Mouse (Mus musculus) embryonic facial prominence, embryonic 13.5 days (tissue): ENCODE data around the gene Shisa6. TPM values are rescaled to one million over a fixed set of nuclear protein-coding genes. Genes with fewer than 3 reads are reported as not detected.
"Not testable (repeated sequence)": the region's sequence is repeated elsewhere in the genome, so short reads cannot be mapped to it uniquely, and the experiment has no call there.

ENCODE experiments used
- ATAC-seq: fragments of 200-750 bp; cut with Nextera tagmentation; 2 replicates; pipeline ENCODE4 v1.8.0; 2017; ENCODE audit warnings: low read depth; ENCODE audit not compliant: insufficient number of reproducible peaks, insufficient read depth, low FRiP score, low TSS enrichment
- H3K27ac ChIP-seq: fragments of 300-500 bp; sonication (generic); 2 replicates; pipeline ENCODE4 v1.5.1; 2015; ENCODE audit warnings: moderate library complexity, mild to moderate bottlenecking, inconsistent platforms
- H3K27me3 ChIP-seq: fragments of 300-500 bp; sonication (generic); 2 replicates; pipeline ENCODE4 v1.6.1; 2015; ENCODE audit warnings: mild to moderate bottlenecking, inconsistent platforms
- H3K36me3 ChIP-seq: fragments of 300-500 bp; sonication (generic); 2 replicates; pipeline ENCODE4 v1.6.1; 2015; ENCODE audit warnings: mild to moderate bottlenecking, inconsistent platforms
- H3K4me1 ChIP-seq: fragments of 300-500 bp; sonication (generic); 2 replicates; pipeline ENCODE4 v1.6.1; 2015; ENCODE audit warnings: inconsistent platforms
- H3K4me2 ChIP-seq: fragments of 300-500 bp; sonication (generic); 2 replicates; pipeline ENCODE4 v1.6.1; 2015; ENCODE audit warnings: moderate library complexity, mild to moderate bottlenecking, inconsistent platforms
- H3K4me3 ChIP-seq: fragments of 300-500 bp; sonication (generic); 2 replicates; pipeline ENCODE4 v1.5.1; 2015; ENCODE audit warnings: mild to moderate bottlenecking, inconsistent platforms
- H3K9ac ChIP-seq: fragments of 300-500 bp; sonication (generic); 2 replicates; pipeline ENCODE4 v1.6.1; 2015; ENCODE audit warnings: mild to moderate bottlenecking, inconsistent platforms
- H3K9me3 ChIP-seq: fragments of 300-500 bp; sonication (generic); 2 replicates; pipeline ENCODE4 v1.6.1; 2016; ENCODE audit warnings: inconsistent platforms
- WGBS: fragments of 180-500 bp; shearing (Covaris S2); methylation state at CpG from one replicate; pipeline ENCODE4 v1.1.7; 2015; ENCODE audit warnings: mixed read lengths; 5-methylcytosine and 5-hydroxymethylcytosine counted together
- polyA plus RNA-seq: library from polyadenylated mRNA; unstranded; fragments of >200 nt; fragmentation: Nextera tagmentation; extraction: Ambion mirVana; gene quantifications from 2 replicates; pipeline ENCODE4 v1.2.1, GENCODE M21; 2015

Shisa6 gene
- polyA plus RNA-seq, 1 experiment from 2014 or later, result 0.06 TPM

DNA sequence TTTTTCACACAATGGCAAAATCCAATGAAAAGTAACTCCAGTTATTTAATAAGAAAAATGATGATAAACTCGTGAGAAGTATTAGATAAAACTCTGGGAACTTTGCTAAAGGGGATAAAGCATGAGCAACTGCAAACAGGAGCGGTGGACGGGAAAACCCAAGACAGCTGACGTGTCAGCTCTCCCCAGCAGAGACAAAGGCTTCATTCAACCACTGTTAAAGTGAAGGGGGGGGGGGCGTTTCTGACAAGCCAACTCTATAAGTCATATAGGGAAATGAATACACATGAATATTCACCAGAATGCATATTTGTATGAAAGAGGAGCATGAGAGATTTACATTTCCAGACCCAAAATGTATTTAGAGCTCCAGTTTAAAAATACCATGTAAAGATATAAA, 83.1 kb downstream of the Shisa6 start:
- Histone ChIP-seq H3K4me3 (no peak overlapping the region), H3K4me1 (no peaks in the 10 kb centered on the region), H3K36me3 (no peaks in the 10 kb centered on the region), H3K27ac (no peak overlapping the region), H3K4me2 (no peak overlapping the region), H3K9ac (no peak overlapping the region), H3K27me3 (0 out of 2 replicates have a peak, but pooled peaks cover 2% of the 10 kb centered on the region), H3K9me3 (no peaks in the 10 kb centered on the region)
- ATAC-seq, result no peak
- WGBS, result 10% methylated on average over 5 of the region's 5 CpGs

DNA sequence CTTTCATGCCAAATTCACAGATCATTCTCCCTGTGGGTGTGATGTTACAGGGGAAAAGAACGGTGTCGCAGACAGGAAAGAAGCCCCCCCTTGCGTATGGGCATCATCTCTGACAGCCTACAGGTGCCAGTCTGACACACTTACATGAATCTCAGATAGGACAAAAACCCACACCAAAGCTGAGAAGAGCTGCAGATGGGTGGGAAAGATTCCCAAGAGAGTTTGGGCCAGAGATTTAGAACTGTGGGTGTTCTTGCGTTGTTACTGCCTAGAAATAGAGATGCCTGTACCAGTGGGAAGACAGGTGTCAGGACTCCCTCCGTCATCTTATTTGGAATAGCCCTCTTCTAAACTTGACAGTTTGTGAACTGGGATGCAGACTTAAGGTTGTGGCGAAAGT, 99.6 kb downstream of the Shisa6 start:
- H3K4me1 ChIP-seq, result no peaks in the 10 kb centered on the region
- H3K27me3 ChIP-seq, result no peaks in the 10 kb centered on the region
- 90% methylated on average over 6 of the region's 6 CpGs for WGBS
- no peaks in the 10 kb centered on the region for H3K9me3 ChIP-seq
- H3K4me2 ChIP-seq, result no peak overlapping the region
- no peak overlapping the region for H3K27ac ChIP-seq
- ATAC-seq, result no peak
- no peak overlapping the region for H3K4me3 ChIP-seq
- H3K9ac ChIP-seq, result no peak overlapping the region
- H3K36me3 ChIP-seq, result no peaks in the 10 kb centered on the region

DNA sequence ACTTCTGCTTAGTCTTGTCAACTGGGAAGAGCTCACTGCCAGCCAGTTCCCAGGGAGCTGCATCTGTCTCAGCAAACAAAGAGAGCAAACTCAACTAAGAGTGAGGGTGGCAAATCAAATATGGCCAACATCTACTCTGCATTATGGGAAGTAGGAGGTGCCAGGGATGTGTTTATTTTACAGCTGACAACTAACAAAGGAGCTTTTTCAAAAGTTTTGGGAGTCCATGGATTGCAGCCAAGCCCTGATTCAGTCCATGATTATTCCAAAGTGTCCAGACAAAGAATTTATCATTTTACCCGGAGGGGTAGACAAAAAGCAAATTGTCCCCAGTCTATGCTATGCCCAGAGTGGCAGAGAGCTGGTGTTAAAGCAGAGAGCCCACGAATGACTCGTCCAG, 107.5 kb downstream of the Shisa6 start:
- H3K4me2 ChIP-seq, result no peak overlapping the region
- H3K9me3 ChIP-seq, result no peaks in the 10 kb centered on the region
- H3K4me3 ChIP-seq, result no peak overlapping the region
- 65% methylated on average over 3 of the region's 3 CpGs for WGBS
- H3K4me1 ChIP-seq, result no peaks in the 10 kb centered on the region
- no peaks in the 10 kb centered on the region for H3K27me3 ChIP-seq
- no peak overlapping the region for H3K9ac ChIP-seq
- no peak for ATAC-seq
- no peaks in the 10 kb centered on the region for H3K36me3 ChIP-seq
- no peak overlapping the region for H3K27ac ChIP-seq

DNA sequence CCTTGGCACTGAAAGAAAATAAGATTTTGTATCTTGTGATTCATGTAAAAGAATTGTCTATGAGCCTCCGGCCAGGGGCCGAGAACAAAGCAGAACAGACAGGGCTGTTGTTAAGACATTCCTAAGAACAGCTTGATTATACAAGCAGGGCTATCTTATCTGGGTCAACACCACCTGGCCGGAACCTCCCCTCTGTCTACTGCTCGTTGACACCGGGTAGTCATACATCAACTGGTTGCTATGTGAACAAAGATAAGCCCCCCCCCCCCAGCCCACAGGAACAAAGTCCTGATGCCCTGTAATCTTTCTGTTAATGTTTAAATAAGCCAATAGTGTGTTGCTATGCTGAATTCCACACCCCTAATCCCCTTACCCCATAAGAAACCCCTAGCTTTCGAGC, 117.0 kb downstream of the Shisa6 start:
- not testable (repeated sequence) for H3K9ac ChIP-seq, H3K4me1 ChIP-seq, H3K27me3 ChIP-seq, H3K4me2 ChIP-seq, ATAC-seq, H3K9me3 ChIP-seq, H3K4me3 ChIP-seq, H3K36me3 ChIP-seq, H3K27ac ChIP-seq
- WGBS, result 86% methylated on average over 6 of the region's 6 CpGs

DNA sequence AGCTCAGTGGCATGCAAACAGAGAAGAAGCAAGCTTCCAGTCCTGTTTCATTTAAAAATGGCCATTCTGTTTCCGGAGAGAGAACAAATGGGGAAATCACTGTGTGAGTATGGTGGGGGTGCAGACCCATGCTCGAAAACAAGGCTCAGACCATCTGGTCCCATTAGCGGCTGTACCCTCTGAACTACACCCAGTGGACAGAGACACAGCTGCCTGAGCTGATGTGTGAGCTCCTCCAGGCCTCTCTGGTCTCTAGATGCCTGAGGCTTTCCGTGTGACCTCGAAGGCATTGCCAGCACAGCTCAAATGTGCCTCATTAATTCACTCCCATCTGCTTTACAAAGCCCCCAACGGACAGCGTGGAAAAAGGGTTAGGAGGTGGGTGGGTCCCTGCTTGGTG, 125.7 kb downstream of the Shisa6 start:
- H3K4me2 ChIP-seq, result no peak overlapping the region
- 58% methylated on average over 7 of the region's 7 CpGs for WGBS
- no peak for ATAC-seq

DNA sequence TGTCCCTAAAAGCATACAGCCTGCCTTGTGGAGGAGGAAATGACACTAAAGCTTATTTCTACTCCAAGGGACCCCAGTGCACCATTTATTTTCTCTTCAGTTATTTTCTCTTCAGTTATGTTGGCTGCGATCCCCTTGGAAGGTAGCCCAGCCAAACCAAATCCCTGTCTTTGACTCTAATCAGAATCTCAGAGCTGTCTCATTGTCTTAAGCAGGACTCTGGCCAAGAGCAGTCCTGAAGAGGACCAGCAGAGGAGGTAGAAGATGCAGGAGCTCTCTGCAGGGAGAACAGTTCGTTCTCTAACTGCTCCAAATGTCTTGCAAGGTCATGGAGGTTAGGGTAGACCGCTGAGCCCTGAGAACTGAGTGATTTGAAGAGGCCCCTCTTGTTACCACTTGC, 138.2 kb downstream of the Shisa6 start:
- Histone ChIP-seq H3K27me3 (0 out of 2 replicates have a peak, but pooled peaks cover 3% of the 10 kb centered on the region), H3K9ac (no peak overlapping the region), H3K4me2 (no peak overlapping the region), H3K4me3 (no peak overlapping the region), H3K36me3 (no peaks in the 10 kb centered on the region), H3K9me3 (no peaks in the 10 kb centered on the region), H3K4me1 (0 out of 2 replicates have a peak, but pooled peaks cover 4% of the 10 kb centered on the region), H3K27ac (no peak overlapping the region)
- 69% methylated on average over 3 of the region's 3 CpGs for WGBS
- ATAC-seq, result no peak

More for the DNA sequence above, 125.7 kb downstream of the Shisa6 start:
- Histone ChIP-seq H3K27ac (no peak overlapping the region), H3K4me3 (no peak overlapping the region), H3K4me1 (no peaks in the 10 kb centered on the region), H3K27me3 (no peaks in the 10 kb centered on the region), H3K9ac (no peak overlapping the region), H3K36me3 (no peaks in the 10 kb centered on the region), H3K9me3 (no peaks in the 10 kb centered on the region)

DNA sequence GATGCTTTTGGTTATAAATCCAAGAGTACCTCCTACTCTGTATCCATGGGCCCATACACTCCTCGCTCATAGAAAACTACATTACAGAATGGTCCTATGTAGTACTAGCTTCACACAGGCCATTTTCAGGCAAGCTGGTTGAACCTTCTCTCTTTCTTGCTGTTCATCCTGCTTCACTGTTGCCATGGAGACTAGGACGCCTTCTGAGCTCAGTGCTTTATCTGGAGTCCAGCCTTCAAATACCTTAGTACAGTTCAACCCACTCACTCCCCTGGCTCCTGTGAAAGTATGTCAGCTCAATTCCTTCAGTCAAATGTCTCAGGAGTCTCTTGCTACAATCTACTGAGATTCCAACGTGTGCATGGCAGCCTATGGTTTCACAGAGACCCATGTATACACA, 154.0 kb downstream of the Shisa6 start:
- Histone ChIP-seq H3K4me3 (no peak overlapping the region), H3K9me3 (no peaks in the 10 kb centered on the region), H3K4me1 (peaks cover 10% of the 10 kb centered on the region; the same call in 1 of the 2 replicates), H3K4me2 (no peak overlapping the region), H3K27ac (no peak overlapping the region), H3K36me3 (no peaks in the 10 kb centered on the region), H3K27me3 (no peaks in the 10 kb centered on the region), H3K9ac (no peak overlapping the region)
- 70% methylated on average over 3 of the region's 3 CpGs for WGBS
- no peak for ATAC-seq

DNA sequence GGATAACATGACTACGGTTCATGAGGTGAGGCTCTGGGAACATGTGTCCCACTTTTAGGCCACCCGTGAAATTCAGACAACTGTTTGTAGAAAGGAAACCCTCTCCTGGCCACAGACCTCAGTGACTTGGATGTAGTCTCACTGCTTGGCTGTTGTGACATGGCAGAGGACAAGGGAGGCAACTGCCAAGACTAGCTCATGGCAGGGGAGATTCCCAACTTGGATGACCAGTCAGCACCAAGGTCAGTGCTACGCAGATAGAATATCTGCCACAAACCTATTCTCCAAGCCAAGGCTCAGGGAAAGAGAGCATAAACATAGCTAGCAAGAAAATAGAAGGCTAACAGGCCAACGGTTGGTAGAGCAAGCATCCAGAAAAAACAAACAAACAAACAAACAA, 156.0 kb downstream of the Shisa6 start:
- Histone ChIP-seq H3K36me3 (no peaks in the 10 kb centered on the region), H3K4me3 (no peak overlapping the region), H3K9ac (no peak overlapping the region), H3K27me3 (no peaks in the 10 kb centered on the region), H3K4me2 (no peak overlapping the region), H3K27ac (no peak overlapping the region), H3K9me3 (no peaks in the 10 kb centered on the region), H3K4me1 (peaks cover 11% of the 10 kb centered on the region; the same call in 1 of the 2 replicates)
- WGBS, result 87% methylated on average over 4 of the region's 4 CpGs
- no peak for ATAC-seq

DNA sequence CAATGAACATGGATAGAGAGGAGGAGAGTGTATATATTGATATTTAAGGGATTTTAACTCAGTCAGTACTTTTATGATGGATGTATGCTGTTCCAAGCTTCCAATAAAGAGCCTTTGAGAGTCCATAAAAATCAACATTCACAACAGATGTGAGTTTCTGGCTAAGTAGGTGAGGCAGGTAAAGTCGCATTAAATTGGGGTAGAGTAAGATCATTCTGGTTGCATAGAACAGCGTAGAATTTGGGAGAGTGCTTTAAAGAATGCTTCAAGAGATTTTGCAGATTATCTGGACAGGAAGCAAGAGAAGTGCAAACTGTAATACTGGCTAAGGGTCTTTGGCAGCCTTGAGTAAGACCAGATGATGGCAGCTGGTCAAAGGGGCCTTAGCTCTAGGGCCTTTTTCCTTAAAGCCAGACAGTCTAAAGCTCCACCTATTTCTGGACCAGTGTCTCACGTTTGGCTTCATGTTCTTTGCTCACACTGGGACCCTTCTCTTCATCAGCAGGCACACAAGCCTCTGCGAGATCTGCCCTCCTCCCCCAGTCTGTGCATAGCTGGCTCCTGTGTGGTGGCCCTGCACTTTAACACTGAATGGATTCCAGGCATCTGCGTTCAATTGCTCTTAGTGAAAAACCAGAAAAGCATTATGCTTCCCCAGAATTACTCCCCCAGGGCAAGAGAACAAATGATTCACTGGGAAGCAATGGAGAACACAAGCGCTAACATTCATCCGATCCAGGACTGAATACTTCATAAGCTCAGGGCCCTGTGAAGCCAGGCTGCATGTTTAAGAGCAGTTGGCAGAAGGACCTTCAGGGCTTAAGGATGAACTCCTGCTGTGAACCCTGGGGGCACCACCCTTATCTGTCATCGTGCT, 158.7 kb downstream of the Shisa6 start:
- peaks cover 11% of the 10 kb centered on the region; the same call in 1 of the 2 replicates for H3K4me1 ChIP-seq
- H3K4me3 ChIP-seq, result no peak overlapping the region
- no peak overlapping the region for H3K4me2 ChIP-seq
- 31% methylated on average over 8 of the region's 8 CpGs for WGBS
- H3K9me3 ChIP-seq, result no peaks in the 10 kb centered on the region
- H3K36me3 ChIP-seq, result no peaks in the 10 kb centered on the region
- no peak overlapping the region for H3K27ac ChIP-seq
- no peaks in the 10 kb centered on the region for H3K27me3 ChIP-seq
- no peak overlapping the region for H3K9ac ChIP-seq
- no peak for ATAC-seq

DNA sequence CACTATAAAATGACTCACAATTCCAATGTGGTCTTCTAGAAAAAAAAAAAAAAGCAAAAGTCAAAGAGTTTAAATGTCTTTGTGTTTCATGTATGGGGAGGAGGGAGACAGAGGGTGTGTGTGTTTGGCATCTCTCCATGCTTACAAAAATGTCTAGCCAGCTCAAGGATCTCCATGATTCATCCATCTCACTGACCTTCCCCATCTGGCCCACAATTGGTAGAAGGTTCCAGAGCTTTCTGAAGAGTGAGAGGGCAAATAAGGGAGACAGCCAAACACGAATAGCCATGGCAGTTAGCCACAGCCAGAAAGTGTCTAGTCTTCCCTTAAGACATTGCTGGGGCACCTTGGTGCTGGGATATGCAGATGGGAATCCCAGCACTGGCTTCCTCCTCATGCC, 166.0 kb downstream of the Shisa6 start:
- WGBS, result 77% methylated on average over 1 of the region's 1 CpGs
- Histone ChIP-seq H3K4me3 (no peak overlapping the region), H3K27me3 (no peaks in the 10 kb centered on the region), H3K4me2 (no peak overlapping the region), H3K4me1 (no peaks in the 10 kb centered on the region), H3K27ac (no peak overlapping the region), H3K36me3 (no peaks in the 10 kb centered on the region), H3K9ac (no peak overlapping the region), H3K9me3 (no peaks in the 10 kb centered on the region)
- ATAC-seq, result no peak

DNA sequence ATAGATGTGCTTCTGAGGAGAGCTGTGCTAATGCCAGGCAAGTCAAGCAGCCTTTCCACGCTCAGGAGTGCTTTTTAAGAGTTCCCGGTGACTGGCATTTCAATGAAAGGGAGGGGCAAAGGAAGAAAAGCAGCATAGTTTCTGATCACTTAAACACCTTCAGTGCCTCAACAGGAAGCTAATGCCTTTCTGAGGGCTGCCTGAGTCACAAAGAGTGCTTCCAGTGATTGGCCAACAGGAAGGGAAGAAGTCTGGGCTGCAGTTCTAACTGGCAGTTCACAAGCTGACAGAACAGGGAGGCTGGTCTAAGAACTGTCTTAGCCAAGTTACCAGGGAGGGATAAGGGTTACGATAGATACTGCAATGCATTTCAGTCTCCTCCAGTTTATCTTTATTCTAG, 180.9 kb downstream of the Shisa6 start:
- WGBS, result 71% methylated on average over 3 of the region's 3 CpGs
- no peak overlapping the region for H3K4me3 ChIP-seq
- no peaks in the 10 kb centered on the region for H3K9me3 ChIP-seq
- no peaks in the 10 kb centered on the region for H3K4me1 ChIP-seq
- no peak overlapping the region for H3K9ac ChIP-seq
- H3K27ac ChIP-seq, result no peak overlapping the region
- H3K36me3 ChIP-seq, result no peaks in the 10 kb centered on the region
- H3K4me2 ChIP-seq, result no peak overlapping the region
- H3K27me3 ChIP-seq, result no peaks in the 10 kb centered on the region
- no peak for ATAC-seq

DNA sequence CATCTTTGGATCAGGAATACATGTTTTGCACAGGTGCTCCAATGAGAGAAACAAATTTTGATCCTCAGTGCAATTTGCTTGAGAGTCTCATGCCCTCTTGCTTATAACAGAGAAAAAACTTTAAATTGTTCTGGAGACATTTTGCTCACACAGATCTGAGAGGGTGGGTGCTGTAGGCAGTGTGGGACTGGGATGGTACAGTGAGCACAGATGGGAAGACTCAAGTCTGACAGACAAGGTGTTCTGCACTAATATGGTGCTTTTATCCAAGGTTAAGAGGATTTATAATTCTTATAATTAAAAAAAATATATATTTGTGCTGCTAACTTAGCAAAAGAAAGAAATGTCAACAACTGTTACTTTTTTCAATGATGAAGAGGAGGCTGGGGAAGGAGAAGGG, 189.5 kb downstream of the Shisa6 start:
- Histone ChIP-seq H3K27me3 (no peaks in the 10 kb centered on the region), H3K9me3 (no peaks in the 10 kb centered on the region), H3K4me3 (no peak overlapping the region), H3K27ac (no peak overlapping the region), H3K9ac (no peak overlapping the region), H3K4me1 (no peaks in the 10 kb centered on the region), H3K4me2 (no peak overlapping the region), H3K36me3 (no peaks in the 10 kb centered on the region)
- no peak for ATAC-seq
